Comparison of ENCODE assay signal across 8 mouse cellular contexts in genomic region chr6:13070485-13070884, GRCm38 (mm10). TPM values are rescaled to one million over a fixed set of nuclear protein-coding genes. Genes with fewer than 3 reads are reported as not detected.
A peak's percentile ranks its signal among the peaks of the same experiment; 100 is the strongest.
DNase-seq lines count a peak whose midpoint lies in the region; ATAC-seq and TF ChIP-seq lines count a peak whose summit lies in the region.

No protein-coding gene starts in this region.

- peak overlapping the region; percentile 96 for H3K27ac ChIP-seq in gastrocnemius, adult 2 months
- H3K27ac ChIP-seq in embryonic facial prominence, embryonic 12.5 days = no peak overlapping the region
- peak overlapping the region; percentile 98 for H3K27ac ChIP-seq in heart, postnatal 0 days (ENCODE audit: low read depth)
- no peak overlapping the region for H3K27ac ChIP-seq in midbrain, embryonic 15.5 days

- peak; percentile 56 for DNase-seq in gastrocnemius, adult 2 months
- DNase-seq in gastrocnemius, postnatal 4 days (ENCODE audit: low spot score in 2 of 2) = no peak
- peak; percentile 19 for DNase-seq in adrenal gland, adult 8-10 months
- DNase-seq in heart, postnatal 0 days (ENCODE audit: low spot score) = peak; percentile 26
- DNase-seq in kidney, postnatal 25 days = peak; percentile 53 to 75
- DNase-seq in B cell, adult 2 months = no peak

- no peak for TF ChIP-seq EP300 in heart, postnatal 0 days (IDR thresholded peaks at IDR 0.05; ENCODE audit: low read depth)

- 60% methylated on average over 4 of the region's 4 CpGs for WGBS in embryonic facial prominence, embryonic 12.5 days
- WGBS in heart, postnatal 0 days = 23% methylated on average over 4 of the region's 4 CpGs
- 45% methylated on average over 4 of the region's 4 CpGs for WGBS in midbrain, embryonic 15.5 days

- no peaks in the 10 kb centered on the region for H3K9me3 ChIP-seq in embryonic facial prominence, embryonic 12.5 days
- H3K9me3 ChIP-seq in heart, postnatal 0 days (replicated peaks; ENCODE audit: control insufficient read depth, low read length) = no peaks in the 10 kb centered on the region
- H3K9me3 ChIP-seq in midbrain, embryonic 15.5 days = no peaks in the 10 kb centered on the region

- peaks cover 18% of the 10 kb centered on the region for H3K36me3 ChIP-seq in embryonic facial prominence, embryonic 12.5 days
- H3K36me3 ChIP-seq in heart, postnatal 0 days (replicated peaks; ENCODE audit: control insufficient read depth, insufficient read depth, low read length) = peaks cover 32% of the 10 kb centered on the region
- peaks cover 15% of the 10 kb centered on the region for H3K36me3 ChIP-seq in midbrain, embryonic 15.5 days (replicated peaks)

- peak overlapping the region; percentile 94 for H3K9ac ChIP-seq in embryonic facial prominence, embryonic 12.5 days
- peak overlapping the region; percentile 96 for H3K9ac ChIP-seq in heart, postnatal 0 days (replicated peaks; ENCODE audit: low read depth, low read length)
- peak overlapping the region; percentile 90 for H3K9ac ChIP-seq in midbrain, embryonic 15.5 days

- no peaks in the 10 kb centered on the region for H3K27me3 ChIP-seq in embryonic facial prominence, embryonic 12.5 days
- H3K27me3 ChIP-seq in heart, postnatal 0 days (ENCODE audit: control insufficient read depth, insufficient read depth, low read length) = no peaks in the 10 kb centered on the region
- no peaks in the 10 kb centered on the region for H3K27me3 ChIP-seq in midbrain, embryonic 15.5 days (replicated peaks)

- no peak for ATAC-seq in embryonic facial prominence, embryonic 12.5 days (ENCODE audit: insufficient number of reproducible peaks, insufficient read depth, low FRiP score, low TSS enrichment)
- ATAC-seq in heart, postnatal 0 days (ENCODE audit: insufficient read depth, low read depth) = peak; percentile 49
- peak; percentile 10; the same call in 1 of the 2 replicates for ATAC-seq in midbrain, embryonic 15.5 days (replicated peaks)

- intact Hi-C loops in gastrocnemius, adult 2 months (cut with DNase I) = no loop called here

- no peak for TF ChIP-seq CTCF in gastrocnemius, adult 2 months (IDR thresholded peaks at IDR 0.05)
- TF ChIP-seq CTCF in heart, postnatal 0 days (IDR thresholded peaks at IDR 0.05; ENCODE audit: low read depth) = no peak

- peaks cover 5% of the 10 kb centered on the region; the same call in 1 of the 2 replicates for H3K4me1 ChIP-seq in embryonic facial prominence, embryonic 12.5 days
- H3K4me1 ChIP-seq in heart, postnatal 0 days (ENCODE audit: control insufficient read depth, insufficient read depth) = peaks cover 3% of the 10 kb centered on the region; the same call in 1 of the 2 replicates
- H3K4me1 ChIP-seq in midbrain, embryonic 15.5 days = peaks cover 9% of the 10 kb centered on the region

- peak overlapping the region; percentile 66 for H3K4me2 ChIP-seq in embryonic facial prominence, embryonic 12.5 days (replicated peaks)
- H3K4me2 ChIP-seq in heart, postnatal 0 days (ENCODE audit: low read depth, low read length) = peak overlapping the region; percentile 79
- H3K4me2 ChIP-seq in midbrain, embryonic 15.5 days = peak overlapping the region; percentile 69

- peak overlapping the region; percentile 91 for H3K4me3 ChIP-seq in gastrocnemius, adult 2 months
- H3K4me3 ChIP-seq in embryonic facial prominence, embryonic 12.5 days = peak overlapping the region; percentile 93
- peak overlapping the region; percentile 92 for H3K4me3 ChIP-seq in heart, postnatal 0 days (ENCODE audit: low read depth, low read length)
- peak overlapping the region; percentile 92 for H3K4me3 ChIP-seq in midbrain, embryonic 15.5 days

RNA-seq across cellular contexts. Expression of gene Tmem106b, which starts 0.9 kb away (rescaled TPM):
- 10 to 100 TPM; 52.0 to 76.2 TPM for total RNA-seq in gastrocnemius, adult 2 months (2021)
- total RNA-seq in gastrocnemius, postnatal 4 days (2021) = 10 to 100 TPM; 66.2 to 70.7 TPM
- total RNA-seq in adrenal gland, adult 8-10 months (2022) = 100 to 1,000 TPM in 3 of 4 experiments, 10 to 100 TPM in 1; 98.9 to 148 (median 129) TPM
- 32.9 and 36.2 TPM in 2 replicates for polyA plus RNA-seq in embryonic facial prominence, embryonic 12.5 days (2016; fragmentation: Nextera tagmentation; extraction: Ambion mirVana)
- 32.3 and 64.5 TPM in 2 replicates for total RNA-seq in heart, postnatal 0 days (2014; rRNA removed; ENCODE audit: low replicate concordance)
- polyA plus RNA-seq in heart, postnatal 0 days (2015; fragmentation: Nextera tagmentation; extraction: Ambion mirVana) = 50.0 and 51.9 TPM in 2 replicates
- polyA plus RNA-seq in midbrain, embryonic 15.5 days (2015; fragmentation: Nextera tagmentation; extraction: Ambion mirVana) = 34.0 and 37.1 TPM in 2 replicates

Comparison
In these comparisons a context has a peak if more than half of its experiments do, and no peak if none do; other contexts are left out.
1. DNase-seq: peak in gastrocnemius, adult 2 months (single experiment), adrenal gland, adult 8-10 months (single experiment), heart, postnatal 0 days (single experiment) and kidney, postnatal 25 days (2 of 2); none in gastrocnemius, postnatal 4 days (0 of 2) and B cell, adult 2 months (0 of 2).
2. H3K27ac ChIP-seq: peak in gastrocnemius, adult 2 months (single experiment) and heart, postnatal 0 days (single experiment); none in embryonic facial prominence, embryonic 12.5 days (single experiment) and midbrain, embryonic 15.5 days (single experiment).
3. Peak in every context shown above with its lines, with median percentiles within 50 percentile points of each other: H3K4me3 ChIP-seq, H3K4me2 ChIP-seq and H3K9ac ChIP-seq.